In the genomic region with DNA sequence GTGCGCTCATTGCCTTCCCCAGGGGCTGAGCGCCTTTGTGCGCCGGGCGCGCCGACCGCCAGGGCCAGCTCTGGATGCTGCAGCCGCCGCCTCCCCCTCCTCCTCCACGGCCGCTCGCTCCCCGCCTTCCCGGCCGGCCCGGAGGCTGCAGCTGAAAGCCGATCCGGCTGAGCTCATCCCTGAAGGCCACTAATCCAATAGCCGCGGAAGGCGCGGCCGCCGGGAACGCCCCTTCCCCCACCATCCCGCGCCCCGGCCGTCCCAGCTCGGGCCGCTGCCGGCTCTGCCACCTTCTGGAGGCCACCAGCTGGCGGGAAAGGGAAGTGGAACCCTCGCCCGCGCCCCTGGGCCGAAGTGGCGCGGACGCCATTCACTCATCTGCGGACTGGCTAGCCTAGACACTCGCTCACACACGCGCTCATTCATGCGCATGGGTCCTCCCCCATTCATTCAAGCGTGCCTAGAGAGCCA, we compare ENCODE assay signal across 8 mouse cellular contexts. TPM values are rescaled to one million over a fixed set of nuclear protein-coding genes. Genes with fewer than 3 reads are reported as not detected.
A peak's percentile ranks its signal among the peaks of the same experiment; 100 is the strongest.
DNase-seq lines count a peak whose midpoint lies in the region; ATAC-seq and TF ChIP-seq lines count a peak whose summit lies in the region.

A gene (minus strand): TSS at position 167 of the 471 bp plus-strand sequence.

- H3K4me3 ChIP-seq in forebrain, embryonic 10.5 days = peak within 1 kb of the TSS; percentile 83
- peak within 1 kb of the TSS; percentile 58 to 80 for H3K4me3 ChIP-seq in heart, embryonic 14.5 days (ENCODE audit: control insufficient read depth in 1 of 2, insufficient read depth in 1 of 2, low read depth in 1 of 2, low read length in 2 of 2)
- peak within 1 kb of the TSS; percentile 69 for H3K4me3 ChIP-seq in kidney, postnatal 0 days (replicated peaks; ENCODE audit: low read depth, low read length)
- H3K4me3 ChIP-seq in liver, embryonic 14.5 days (ENCODE audit: insufficient read depth in 1 of 2, low read depth in 2 of 2, low read length in 2 of 2) = peak within 1 kb of the TSS; percentile 38 to 45
- H3K4me3 ChIP-seq in stomach, postnatal 0 days (ENCODE audit: low read depth, low read length) = peak within 1 kb of the TSS; percentile 64

- ATAC-seq in heart, embryonic 14.5 days (ENCODE audit: insufficient number of reproducible peaks, insufficient read depth, low FRiP score, low read depth) = peak; percentile 88
- peak; percentile 89 for ATAC-seq in kidney, postnatal 0 days (replicated peaks; ENCODE audit: low FRiP score, low read depth)
- peak; percentile 45 for ATAC-seq in liver, embryonic 14.5 days (ENCODE audit: insufficient read depth)
- ATAC-seq in stomach, postnatal 0 days (ENCODE audit: low FRiP score, low TSS enrichment) = peak; percentile 93

- peaks cover 54% of the 10 kb centered on the region for H3K4me1 ChIP-seq in forebrain, embryonic 10.5 days
- peaks cover 12 to 31% of the 10 kb centered on the region in 2 experiments for H3K4me1 ChIP-seq in heart, embryonic 14.5 days (ENCODE audit: control insufficient read depth in 2 of 2, insufficient read depth in 2 of 2, low read length in 2 of 2)
- H3K4me1 ChIP-seq in kidney, postnatal 0 days (replicated peaks; ENCODE audit: insufficient read depth, low read length) = 0 out of 2 replicates have a peak, but pooled peaks cover 16% of the 10 kb centered on the region
- peaks cover 0 to 2% of the 10 kb centered on the region in 2 experiments; a peak in 1 of 4 replicates for H3K4me1 ChIP-seq in liver, embryonic 14.5 days (replicated peaks; ENCODE audit: control insufficient read depth in 2 of 2, insufficient read depth in 2 of 2, low read length in 1 of 2)
- 0 out of 2 replicates have a peak, but pooled peaks cover 2% of the 10 kb centered on the region for H3K4me1 ChIP-seq in stomach, postnatal 0 days (replicated peaks; ENCODE audit: control insufficient read depth, insufficient read depth)

- no peaks in the 10 kb centered on the region for H3K9me3 ChIP-seq in forebrain, embryonic 10.5 days
- no peaks in the 10 kb centered on the region for H3K9me3 ChIP-seq in heart, embryonic 14.5 days (ENCODE audit: control insufficient read depth, low read length)
- no peaks in the 10 kb centered on the region for H3K9me3 ChIP-seq in kidney, postnatal 0 days (replicated peaks; ENCODE audit: low read length)
- no peaks in the 10 kb centered on the region for H3K9me3 ChIP-seq in liver, embryonic 14.5 days (ENCODE audit: control insufficient read depth, low read length)
- H3K9me3 ChIP-seq in stomach, postnatal 0 days (ENCODE audit: control insufficient read depth, low read length) = no peaks in the 10 kb centered on the region

- peaks cover 23% of the 10 kb centered on the region for H3K27me3 ChIP-seq in forebrain, embryonic 10.5 days (ENCODE audit: poor library complexity, severe bottlenecking)
- peaks cover 4% of the 10 kb centered on the region; the same call in 1 of the 2 replicates for H3K27me3 ChIP-seq in heart, embryonic 14.5 days (ENCODE audit: control insufficient read depth, insufficient read depth, low read length)
- no peaks in the 10 kb centered on the region for H3K27me3 ChIP-seq in kidney, postnatal 0 days (ENCODE audit: insufficient read depth, low read length)
- H3K27me3 ChIP-seq in liver, embryonic 14.5 days (ENCODE audit: control insufficient read depth, insufficient read depth, low read length) = peaks cover 41% of the 10 kb centered on the region
- H3K27me3 ChIP-seq in stomach, postnatal 0 days (ENCODE audit: control insufficient read depth, insufficient read depth, low read length) = peaks cover 3% of the 10 kb centered on the region; the same call in 1 of the 2 replicates

- peak within 1 kb of the TSS; percentile 98 for H3K27ac ChIP-seq in forebrain, embryonic 10.5 days
- peak within 1 kb of the TSS; percentile 92 to 93 for H3K27ac ChIP-seq in heart, embryonic 14.5 days (replicated peaks in 1 of 2; ENCODE audit: control insufficient read depth in 1 of 2, insufficient read depth in 1 of 2, low read depth in 2 of 2, low read length in 2 of 2)
- peak within 1 kb of the TSS; percentile 94 for H3K27ac ChIP-seq in kidney, postnatal 0 days
- H3K27ac ChIP-seq in liver, embryonic 14.5 days = no peak within 1 kb of the TSS
- H3K27ac ChIP-seq in stomach, postnatal 0 days (replicated peaks) = peak within 1 kb of the TSS; percentile 78

- WGBS in forebrain, embryonic 10.5 days = 0% methylated on average over 45 of the region's 47 CpGs
- 0% methylated on average over 47 of the region's 47 CpGs for WGBS in heart, embryonic 14.5 days
- under 1% methylated on average over 46 of the region's 47 CpGs for WGBS in kidney, postnatal 0 days
- WGBS in liver, embryonic 14.5 days (ENCODE audit: insufficient replicate concordance) = under 1% methylated on average over 46 of the region's 47 CpGs
- 1% methylated on average over 43 of the region's 47 CpGs for WGBS in stomach, postnatal 0 days

- peaks cover 6% of the 10 kb centered on the region; the same call in 1 of the 2 replicates for H3K36me3 ChIP-seq in forebrain, embryonic 10.5 days (replicated peaks)
- no peaks in the 10 kb centered on the region for H3K36me3 ChIP-seq in heart, embryonic 14.5 days (ENCODE audit: control insufficient read depth, insufficient read depth, low read length)
- no peaks in the 10 kb centered on the region for H3K36me3 ChIP-seq in kidney, postnatal 0 days (ENCODE audit: insufficient read depth, low read length)
- no peaks in the 10 kb centered on the region for H3K36me3 ChIP-seq in liver, embryonic 14.5 days (replicated peaks; ENCODE audit: control insufficient read depth, insufficient read depth, low read depth)
- H3K36me3 ChIP-seq in stomach, postnatal 0 days (ENCODE audit: control insufficient read depth, insufficient read depth, low read length) = no peaks in the 10 kb centered on the region

- peak; percentile 73 for TF ChIP-seq CTCF in kidney, postnatal 0 days (IDR thresholded peaks at IDR 0.05; ENCODE audit: low read depth)
- no peak; the same call in 1 of the 2 replicates for TF ChIP-seq CTCF in liver, embryonic 14.5 days (IDR thresholded peaks at IDR 0.05; ENCODE audit: low read depth)
- TF ChIP-seq CTCF in stomach, postnatal 0 days (IDR thresholded peaks at IDR 0.05; ENCODE audit: low read depth) = peak; percentile 70

- DNase-seq in 3T3-L1 (ENCODE audit: low read depth, low spot score) = peak; percentile 23
- DNase-seq in brain, adult 2 months (ENCODE audit: low read depth, low spot score) = peak; percentile 65
- peak; percentile 95 for DNase-seq in forebrain, embryonic 10.5 days (ENCODE audit: extremely low spot score, low spot score)
- DNase-seq in kidney, postnatal 0 days (ENCODE audit: low spot score) = peak; percentile 94
- DNase-seq in liver, embryonic 14.5 days (ENCODE audit: low read depth in 3 of 3, low spot score in 3 of 3) = no peak
- DNase-seq in neural tube, embryonic 10.5 days (ENCODE audit: extremely low spot score, low spot score) = peak; percentile 94
- peak; percentile 83 for DNase-seq in stomach, postnatal 0 days (ENCODE audit: low spot score)

- H3K4me2 ChIP-seq in heart, embryonic 14.5 days (ENCODE audit: low read length) = peak within 1 kb of the TSS; percentile 75
- H3K4me2 ChIP-seq in kidney, postnatal 0 days (ENCODE audit: low read length) = peak within 1 kb of the TSS; percentile 95
- peak within 1 kb of the TSS; percentile 61 for H3K4me2 ChIP-seq in liver, embryonic 14.5 days (ENCODE audit: low read depth)
- H3K4me2 ChIP-seq in stomach, postnatal 0 days (replicated peaks; ENCODE audit: low read depth) = peak within 1 kb of the TSS; percentile 98

- no peak for TF ChIP-seq EP300 in liver, embryonic 14.5 days (IDR thresholded peaks at IDR 0.05; ENCODE audit: low read depth)
- no peak for TF ChIP-seq EP300 in stomach, postnatal 0 days (optimal IDR thresholded peaks at IDR 0.05)

- H3K9ac ChIP-seq in heart, embryonic 14.5 days (ENCODE audit: low read length) = peak within 1 kb of the TSS; percentile 82
- peak within 1 kb of the TSS; percentile 86 for H3K9ac ChIP-seq in kidney, postnatal 0 days (ENCODE audit: low read depth, low read length)
- H3K9ac ChIP-seq in liver, embryonic 14.5 days (replicated peaks) = no peak within 1 kb of the TSS
- peak within 1 kb of the TSS; percentile 63 for H3K9ac ChIP-seq in stomach, postnatal 0 days (ENCODE audit: low read length)

RNA-seq across cellular contexts. Expression of the gene that starts here (rescaled TPM):
- 102 and 109 TPM in 2 replicates for polyA plus RNA-seq in forebrain, embryonic 10.5 days (2016; fragmentation: Nextera tagmentation; extraction: Ambion mirVana)
- 41.9 and 46.3 TPM in 2 replicates for polyA plus RNA-seq in heart, embryonic 14.5 days (2014; fragmentation: Nextera tagmentation; extraction: Ambion mirVana)
- polyA plus RNA-seq in kidney, postnatal 0 days (2015; fragmentation: Nextera tagmentation; extraction: Ambion mirVana) = 55.3 and 61.7 TPM in 2 replicates
- 0.31 TPM in 2 replicates for polyA plus RNA-seq in liver, embryonic 14.5 days (2012; rRNA removed)
- polyA plus RNA-seq in liver, embryonic 14.5 days (2014; fragmentation: Nextera tagmentation; extraction: Ambion mirVana) = 0.37 and 0.42 TPM in 2 replicates
- polyA plus RNA-seq in stomach, postnatal 0 days (2015; fragmentation: Nextera tagmentation; extraction: Ambion mirVana) = 4.4 and 6.1 TPM in 2 replicates

Comparison
In these comparisons a context has a peak if more than half of its experiments do, and no peak if none do; other contexts are left out.
1. Peak in ATAC-seq, H3K4me3 ChIP-seq and H3K4me2 ChIP-seq in liver, embryonic 14.5 days; RNA of the gene not detected or under 1 TPM.
2. DNase-seq: peak in 3T3-L1 (single experiment), brain, adult 2 months (single experiment), forebrain, embryonic 10.5 days (single experiment), kidney, postnatal 0 days (single experiment), neural tube, embryonic 10.5 days (single experiment) and stomach, postnatal 0 days (single experiment); none in liver, embryonic 14.5 days (0 of 3).
3. Peak in every context shown above with its lines, with median percentiles within 50 percentile points of each other: H3K4me3 ChIP-seq, ATAC-seq and H3K4me2 ChIP-seq.